Mouse (Mus musculus) ES-Bruce4 (cell line): ENCODE measurements around the gene Cd40.

Experiments
- CTCF ChIP-seq: IDR thresholded peaks from one replicate; pipeline ENCODE4 v1.8.1; 2011; ENCODE audit warnings: low read depth, low read length
- POLR2A ChIP-seq: IDR thresholded peaks from one replicate; pipeline ENCODE4 v1.8.1; 2011; ENCODE audit warnings: low read length; ENCODE audit not compliant: insufficient read depth

GRCm38 (mm10) chr2:165009581-165009980 lies 45.8 kb upstream of the Cd40 start:
- TF ChIP-seq CTCF (no peak), POLR2A (no peak)
